Mouse (Mus musculus): ENCODE results near the gene Trim2.

DNA sequence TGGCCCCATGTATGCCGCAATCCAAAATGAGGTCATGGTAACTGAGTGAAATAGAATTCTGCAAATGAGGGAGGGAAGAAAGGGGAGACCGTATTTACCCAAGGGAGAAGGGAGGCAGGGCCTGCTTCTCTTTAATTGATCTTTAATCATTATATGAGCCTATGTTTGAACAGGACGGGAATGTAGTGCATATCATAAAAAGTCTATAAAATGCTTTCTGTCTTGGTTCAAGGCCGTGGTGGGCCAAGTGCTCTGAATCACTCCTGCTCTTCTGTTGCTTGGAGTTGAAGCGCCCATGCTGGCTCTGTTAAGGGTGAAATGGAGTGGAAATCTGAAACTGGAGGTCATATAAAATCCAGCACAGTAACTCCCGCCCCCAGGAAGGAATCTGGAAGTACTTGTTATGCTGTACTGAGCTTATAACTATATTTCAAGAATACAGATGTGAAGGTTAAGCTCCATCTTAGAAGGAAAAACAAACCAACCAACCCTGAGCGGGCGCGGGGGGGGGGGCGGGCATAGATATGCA lies 48.6 kb downstream of the Trim2 start:
- TF ChIP-seq POLR2A (IDR thresholded peaks at IDR 0.05; ENCODE audit: borderline replicate concordance, extremely low read depth, insufficient read depth, insufficient read length, poor library complexity, severe bottlenecking) (no peak), CTCF (IDR thresholded peaks at IDR 0.05; ENCODE audit: borderline replicate concordance, extremely low read depth, insufficient read depth, insufficient read length) (no peak)
